Mouse (Mus musculus): ENCODE measurements at regions not wholly inside any gene's neighbourhood (a gene's known extent, or its start where the extent isn't known, plus 50 kb on each side); places are given as distances from the start of the nearest gene placed in this dataset.

GRCm38 (mm10) chr8:34623783-34624182 is 512.2 kb upstream of the Gm10131 start:
- ATAC-seq: no peak

- ATAC-seq: peak; percentile 91
Measured at GRCm38 (mm10) chr8:34622177-34623114, 510.9 kb upstream of the Gm10131 start.

- no peak for ATAC-seq
Measured at GRCm38 (mm10) chr8:34618046-34618445, 506.5 kb upstream of the Gm10131 start.

- ATAC-seq: no peak
Measured at GRCm38 (mm10) chr8:34614987-34615386, 503.4 kb upstream of the Gm10131 start.

GRCm38 (mm10) chr8:34614031-34614526 is 502.5 kb upstream of the Gm10131 start:
- no peak for ATAC-seq

GRCm38 (mm10) chr8:34613138-34613537 is 501.6 kb upstream of the Gm10131 start:
- no peak for ATAC-seq

- ATAC-seq: no peak
Measured at GRCm38 (mm10) chr8:34612396-34612795, 500.9 kb upstream of the Gm10131 start.

GRCm38 (mm10) chr8:34610186-34610585 is 498.6 kb upstream of the Gm10131 start:
- ATAC-seq: no peak

- no peak for ATAC-seq
Measured at GRCm38 (mm10) chr8:34607426-34607825, 495.9 kb upstream of the Gm10131 start.

GRCm38 (mm10) chr8:34605031-34605430 is 493.5 kb upstream of the Gm10131 start:
- ATAC-seq: no peak

GRCm38 (mm10) chr8:34604581-34604980 is 493.0 kb upstream of the Gm10131 start:
- ATAC-seq: no peak

- ATAC-seq: no peak
Measured at GRCm38 (mm10) chr8:34601426-34601953, 490.0 kb upstream of the Gm10131 start.

- ATAC-seq: no peak
Measured at GRCm38 (mm10) chr8:34600880-34601279, 489.3 kb upstream of the Gm10131 start.

GRCm38 (mm10) chr8:34596593-34596992 is 485.1 kb upstream of the Gm10131 start:
- ATAC-seq: no peak

- ATAC-seq: peak; percentile 54
Measured at GRCm38 (mm10) chr8:34590976-34591749, 479.6 kb upstream of the Gm10131 start.

GRCm38 (mm10) chr8:34578043-34578442 is 466.5 kb upstream of the Gm10131 start:
- no peak for ATAC-seq

GRCm38 (mm10) chr8:34574009-34574408 is 462.5 kb upstream of the Gm10131 start:
- no peak for ATAC-seq

GRCm38 (mm10) chr8:34573007-34573881 is 461.7 kb upstream of the Gm10131 start:
- ATAC-seq: no peak

GRCm38 (mm10) chr8:34571736-34572135 is 460.2 kb upstream of the Gm10131 start:
- ATAC-seq: no peak

- ATAC-seq: no peak
Measured at GRCm38 (mm10) chr8:34562278-34562677, 450.7 kb upstream of the Gm10131 start.

GRCm38 (mm10) chr8:34549786-34550185 is 438.2 kb upstream of the Gm10131 start:
- ATAC-seq: no peak

GRCm38 (mm10) chr8:34546815-34547214 is 435.3 kb upstream of the Gm10131 start:
- peak; percentile 72 for ATAC-seq

Data from inflammation-experienced regulatory T-cells, adult 6 months (primary cell).